ENCODE assay signal across 8 mouse cellular contexts in genomic region chr2:11706030-11706745, GRCm38 (mm10). TPM values are rescaled to one million over a fixed set of nuclear protein-coding genes. Genes with fewer than 3 reads are reported as not detected.
DNase-seq lines count a peak whose midpoint lies in the region; ATAC-seq and TF ChIP-seq lines count a peak whose summit lies in the region.

No protein-coding gene starts in this region.

- H3K4me2 ChIP-seq in lung, embryonic 14.5 days, result peak overlapping the region; percentile 95
- peak overlapping the region; percentile 100 for H3K4me2 ChIP-seq in hindbrain, embryonic 12.5 days (replicated peaks)

- ATAC-seq in lung, embryonic 14.5 days (ENCODE audit: insufficient read depth), result peak; percentile 33; the same call in 1 of the 2 replicates
- ATAC-seq in hindbrain, embryonic 12.5 days (ENCODE audit: low FRiP score), result peak; percentile 66

- 0 out of 2 replicates have a peak, but pooled peaks cover 3% of the 10 kb centered on the region for H3K27me3 ChIP-seq in lung, embryonic 14.5 days (ENCODE audit: insufficient read depth, low read length)
- peaks cover 37% of the 10 kb centered on the region for H3K27me3 ChIP-seq in hindbrain, embryonic 12.5 days

- H3K79me2 ChIP-seq in macrophage (ENCODE audit: inconsistent target), result peaks cover 13% of the 10 kb centered on the region; the same call in 1 of the 2 replicates

- no peak for TF ChIP-seq CTCF in lung, embryonic 14.5 days (IDR thresholded peaks at IDR 0.05; ENCODE audit: low read depth)

- H3K36me3 ChIP-seq in lung, embryonic 14.5 days (ENCODE audit: insufficient read depth), result no peaks in the 10 kb centered on the region
- H3K36me3 ChIP-seq in hindbrain, embryonic 12.5 days, result no peaks in the 10 kb centered on the region
- no peaks in the 10 kb centered on the region for H3K36me3 ChIP-seq in macrophage (ENCODE audit: inconsistent target)

- no peak overlapping the region for H3K27ac ChIP-seq in lung, embryonic 14.5 days (ENCODE audit: low read depth)
- no peak overlapping the region for H3K27ac ChIP-seq in hindbrain, embryonic 12.5 days
- H3K27ac ChIP-seq in macrophage, result peak overlapping the region; percentile 36

- H3K4me1 ChIP-seq in lung, embryonic 14.5 days (ENCODE audit: insufficient read depth), result no peaks in the 10 kb centered on the region
- peaks cover 12% of the 10 kb centered on the region for H3K4me1 ChIP-seq in hindbrain, embryonic 12.5 days

- peak overlapping the region; percentile 64 for H3K9ac ChIP-seq in lung, embryonic 14.5 days
- H3K9ac ChIP-seq in hindbrain, embryonic 12.5 days, result peak overlapping the region; percentile 64

- H3K4me3 ChIP-seq in lung, embryonic 14.5 days (ENCODE audit: low read depth, low read length), result peak overlapping the region; percentile 60
- peak overlapping the region; percentile 55 for H3K4me3 ChIP-seq in hindbrain, embryonic 12.5 days
- peak overlapping the region; percentile 75 for H3K4me3 ChIP-seq in macrophage (ENCODE audit: inconsistent target)

- 2% methylated on average over 28 of the region's 28 CpGs for WGBS in lung, embryonic 14.5 days
- WGBS in hindbrain, embryonic 12.5 days, result 5% methylated on average over 28 of the region's 28 CpGs
- WGBS in macrophage (ENCODE audit: missing documents), result 11% methylated on average over 28 of the region's 28 CpGs

- H3K9me3 ChIP-seq in lung, embryonic 14.5 days (ENCODE audit: low read depth, low read length), result no peaks in the 10 kb centered on the region
- H3K9me3 ChIP-seq in hindbrain, embryonic 12.5 days (replicated peaks), result no peaks in the 10 kb centered on the region

- DNase-seq in lung, embryonic 14.5 days, result peak; percentile 23
- DNase-seq in lung, postnatal 36 days, result no peak
- peak; percentile 26 for DNase-seq in embryo, embryonic 11 days
- peak; percentile 32 for DNase-seq in thymus, postnatal 0 days (ENCODE audit: low spot score)
- DNase-seq in spleen, adult 12 weeks (ENCODE audit: low spot score), result no peak
- DNase-seq in urinary bladder, postnatal 10 days (ENCODE audit: low spot score), result no peak

RNA-seq across cellular contexts. Expression of gene Il15ra, which starts 1.1 kb away (rescaled TPM):
- 1.6 and 2.2 TPM in 2 replicates for polyA plus RNA-seq in lung, embryonic 14.5 days (2014; fragmentation: Nextera tagmentation; extraction: Ambion mirVana)
- 0.68 and 0.74 TPM in 2 replicates for polyA plus RNA-seq in hindbrain, embryonic 12.5 days (2016; fragmentation: Nextera tagmentation; extraction: Ambion mirVana)
- total RNA-seq in macrophage (2018; cell fraction: chromatin; rRNA removed), result 100 to 1,000 TPM in 17 of 26 experiments, 10 to 100 TPM in 9; 38.9 to 936 (median 232) TPM
- total RNA-seq in macrophage (2018; cell fraction: cytosol; rRNA removed), result 10 to 100 TPM in 18 of 26 experiments, 1 to 10 TPM in 8; 6.0 to 74.5 (median 32.4) TPM
- 100 to 1,000 TPM in 17 of 26 experiments, 10 to 100 TPM in 9; 32.4 to 716 (median 209) TPM for total RNA-seq in macrophage (2018; cell fraction: nucleus; rRNA removed)
- 3.8 to 15.2 TPM (median 9.5 TPM) in 3 replicates for polyA plus RNA-seq in macrophage (2018)
- 33.1 and 34.2 TPM in 2 replicates for polyA plus RNA-seq in thymus, postnatal 0 days (2015; fragmentation: Nextera tagmentation; extraction: Ambion mirVana)

Comparison
In these comparisons a context has a peak if more than half of its experiments do, and no peak if none do; other contexts are left out.
1. DNase-seq: peak in lung, embryonic 14.5 days (single experiment), embryo, embryonic 11 days (single experiment) and thymus, postnatal 0 days (single experiment); none in lung, postnatal 36 days (single experiment), spleen, adult 12 weeks (single experiment) and urinary bladder, postnatal 10 days (single experiment).
2. Peak in every context shown above with its lines, with median percentiles within 50 percentile points of each other: H3K4me3 ChIP-seq.